Mouse (Mus musculus) ovary, postnatal 10 days (tissue): ENCODE measurements around the gene Smad1.
A peak's percentile ranks its signal among the peaks of the same experiment; 100 is the strongest.

ENCODE experiments used
- DNase-seq: peaks from one replicate; pipeline ENCODE4 v3.0.0; 2022; ENCODE audit warnings: low spot score

Smad1 gene

DNA sequence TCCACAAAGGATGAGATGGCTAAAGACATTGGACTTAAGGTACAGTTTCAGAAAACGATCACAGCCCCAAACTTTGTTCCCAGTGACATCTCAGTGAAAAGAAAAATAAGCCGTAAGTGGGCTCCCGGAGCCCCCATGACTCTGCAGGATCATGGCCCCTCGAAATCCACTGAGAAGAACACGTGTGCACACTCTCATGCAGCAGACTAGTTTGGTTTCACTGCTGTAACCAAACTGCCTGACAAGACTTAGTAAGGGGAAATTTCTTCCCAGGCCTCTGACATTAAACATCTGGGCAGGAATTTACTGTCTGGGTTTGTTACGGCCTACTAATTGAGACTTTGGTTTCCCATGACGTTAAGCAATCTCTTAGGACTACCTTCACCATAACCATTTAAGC lies 45.3 kb downstream of the Smad1 start:
- no peak for DNase-seq

DNA sequence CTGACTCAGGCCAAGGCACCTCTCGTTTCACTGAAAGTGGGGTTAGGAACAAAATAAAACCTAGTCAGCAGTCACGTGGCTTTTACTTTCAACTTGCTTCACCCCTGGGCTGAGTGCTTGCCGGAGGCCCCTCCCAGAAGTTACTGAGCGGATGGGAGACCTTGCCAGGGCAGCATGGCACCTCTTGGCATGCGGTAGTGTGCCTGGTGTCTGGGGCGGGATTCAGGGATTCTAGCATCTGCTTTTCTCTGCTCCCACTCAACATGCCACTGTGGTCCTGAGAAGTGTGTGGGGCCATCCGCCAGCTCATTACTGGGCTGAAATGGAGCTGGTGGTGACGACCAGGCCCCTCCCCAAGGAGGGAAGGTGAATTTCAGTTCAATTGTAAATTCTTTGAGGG lies 47.4 kb downstream of the Smad1 start:
- DNase-seq: no peak

DNA sequence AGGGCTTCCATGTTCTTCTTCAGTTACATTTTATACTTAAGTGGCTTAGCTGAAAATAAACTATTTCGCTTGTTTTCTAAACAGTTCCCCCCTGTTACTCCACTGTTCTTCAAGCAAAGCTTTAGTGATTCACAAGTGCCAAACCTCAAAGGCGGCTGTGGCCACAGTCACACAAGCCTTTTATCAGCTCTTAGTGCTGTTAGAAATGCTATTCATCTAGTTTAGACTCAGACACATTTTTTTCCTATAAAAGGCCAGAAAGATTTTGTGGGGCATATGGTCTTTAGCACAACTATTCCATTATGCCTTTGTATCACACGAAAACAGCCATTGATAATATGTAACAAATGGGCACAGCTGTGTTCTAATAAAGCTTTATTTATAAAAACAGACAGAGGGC lies 48.5 kb downstream of the Smad1 start:
- DNase-seq: no peak

- no peak for DNase-seq
Measured at GRCm38 (mm10) chr8:79350094-79350593, 49.2 kb downstream of the Smad1 start.

- no peak for DNase-seq
Measured at GRCm38 (mm10) chr8:79346414-79346813, 52.9 kb downstream of the Smad1 start.

GRCm38 (mm10) chr8:79345856-79346255 lies 53.5 kb downstream of the Smad1 start:
- no peak for DNase-seq

DNA sequence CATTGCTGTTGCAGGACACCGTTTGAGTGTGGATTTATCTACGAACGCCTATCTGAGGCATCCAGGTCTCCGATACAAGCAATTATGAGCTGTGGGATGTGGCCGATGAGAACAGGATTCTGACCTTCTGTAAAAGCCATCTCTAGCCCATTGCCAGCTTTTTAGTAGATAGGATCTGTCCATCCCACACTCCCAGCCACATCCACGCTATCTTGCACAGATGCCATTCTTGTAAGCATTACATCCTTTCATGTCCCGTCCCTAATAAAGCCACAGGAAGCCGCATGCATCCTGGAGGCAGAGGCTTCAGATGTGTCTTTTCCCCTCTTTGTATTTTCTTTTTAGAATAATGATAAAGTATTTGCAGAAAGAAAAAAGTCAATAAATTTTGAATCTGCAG lies 58.1 kb downstream of the Smad1 start:
- no peak for DNase-seq

DNA sequence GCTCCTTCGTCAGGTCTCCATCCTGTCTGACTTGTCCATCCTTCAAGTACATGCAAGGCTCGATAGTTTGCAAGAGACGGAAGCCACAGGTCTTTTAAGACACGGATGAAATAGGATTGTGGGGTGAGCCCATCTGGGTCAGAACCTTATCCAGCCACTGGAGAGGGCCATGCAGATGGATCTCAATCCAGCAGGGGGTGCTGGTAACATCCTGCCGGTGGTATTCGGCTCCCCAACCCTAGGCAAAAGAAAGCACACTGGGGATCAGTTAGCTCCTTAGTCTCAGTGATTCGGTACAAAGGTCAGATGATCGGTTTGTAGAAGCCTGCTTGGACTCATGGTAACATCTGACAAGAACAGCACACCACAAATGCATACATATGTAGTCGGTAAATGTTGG lies 59.8 kb downstream of the Smad1 start:
- DNase-seq: no peak

- DNase-seq: no peak
Measured at GRCm38 (mm10) chr8:79338619-79339018, 60.7 kb downstream of the Smad1 start.

DNA sequence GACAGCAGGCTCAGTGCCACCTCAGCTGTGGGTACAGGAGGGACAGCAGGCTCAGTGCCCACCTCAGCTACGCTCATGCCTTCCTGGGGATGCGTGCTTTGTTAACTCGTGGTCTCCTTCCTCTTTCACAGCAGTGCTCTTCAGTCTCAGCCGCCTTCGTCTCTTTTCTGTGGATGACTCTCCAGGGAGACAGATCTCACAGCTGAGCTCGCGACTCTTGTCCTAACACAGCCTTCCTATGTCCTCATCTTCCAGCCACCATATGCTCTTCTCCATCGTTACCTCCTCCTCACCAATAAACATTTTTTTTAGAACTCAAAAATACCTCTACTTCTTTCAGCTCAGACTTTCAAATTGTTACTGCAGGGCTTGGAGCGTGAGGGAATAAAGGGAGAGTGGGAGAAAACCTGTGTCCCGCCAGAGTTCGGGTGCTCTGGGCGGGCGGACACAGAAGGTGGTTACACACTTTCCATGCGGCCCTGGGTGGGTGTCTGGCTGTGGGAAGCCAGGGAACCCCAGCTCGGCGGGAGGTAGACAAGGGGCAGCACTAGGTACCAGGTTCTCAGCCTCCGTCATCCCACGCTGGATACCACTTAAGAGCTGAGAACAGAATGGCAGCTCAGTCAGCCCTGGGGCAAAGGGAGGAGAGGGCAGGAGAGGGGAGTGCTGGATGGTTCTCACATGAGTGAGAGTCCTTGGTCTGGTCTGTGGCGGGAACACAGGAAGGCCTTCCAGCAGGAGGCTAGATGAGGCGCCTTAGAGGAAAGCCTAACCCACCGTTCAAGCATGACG lies 67.0 kb downstream of the Smad1 start:
- DNase-seq: no peak

GRCm38 (mm10) chr8:79331571-79331970 lies 67.7 kb downstream of the Smad1 start:
- DNase-seq: no peak

DNA sequence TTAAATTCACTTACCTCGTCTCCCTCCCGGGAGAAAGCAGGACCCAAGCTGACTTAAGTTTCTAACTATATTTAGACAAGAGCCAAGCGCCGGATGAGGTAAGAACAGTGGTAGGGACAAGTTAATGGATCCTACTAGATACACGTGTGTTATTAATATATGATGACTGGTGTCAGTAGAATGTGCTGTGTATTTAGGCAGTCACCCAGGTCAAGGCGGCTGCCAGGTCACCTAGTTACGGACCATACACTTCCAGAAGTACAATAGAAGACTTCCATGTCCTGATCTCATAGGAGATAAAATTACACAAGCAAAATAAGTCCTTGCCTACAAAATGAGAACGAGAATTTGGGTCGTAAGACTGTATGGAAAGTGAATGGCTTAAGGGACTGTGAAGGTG lies 68.3 kb downstream of the Smad1 start:
- DNase-seq: no peak

GRCm38 (mm10) chr8:79329735-79330134 lies 69.6 kb downstream of the Smad1 start:
- no peak for DNase-seq

DNA sequence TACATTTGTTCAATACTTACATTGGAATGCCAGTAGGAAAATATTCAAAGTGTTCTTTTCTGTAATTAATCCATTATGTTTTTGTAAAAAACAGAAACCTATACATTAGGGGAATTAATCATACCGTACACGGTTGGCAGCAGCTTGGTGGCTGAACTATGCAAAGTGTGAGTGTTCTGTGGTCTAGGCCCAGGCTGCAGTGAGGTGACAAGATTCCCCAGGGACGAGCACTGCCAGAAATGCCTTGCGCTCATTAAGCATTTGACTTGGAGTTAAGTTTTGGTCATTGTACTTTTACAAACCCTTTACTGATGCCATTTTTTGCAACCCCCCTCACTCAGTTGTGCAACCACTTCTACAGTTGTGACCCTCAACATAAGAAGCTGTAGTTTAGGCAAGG lies 70.1 kb downstream of the Smad1 start:
- no peak for DNase-seq

- no peak for DNase-seq
Measured at GRCm38 (mm10) chr8:79325510-79325909, 73.8 kb downstream of the Smad1 start.

GRCm38 (mm10) chr8:79324928-79325327 lies 74.4 kb downstream of the Smad1 start:
- DNase-seq: no peak

- no peak for DNase-seq
Measured at GRCm38 (mm10) chr8:79324036-79324435, 75.3 kb downstream of the Smad1 start.

DNA sequence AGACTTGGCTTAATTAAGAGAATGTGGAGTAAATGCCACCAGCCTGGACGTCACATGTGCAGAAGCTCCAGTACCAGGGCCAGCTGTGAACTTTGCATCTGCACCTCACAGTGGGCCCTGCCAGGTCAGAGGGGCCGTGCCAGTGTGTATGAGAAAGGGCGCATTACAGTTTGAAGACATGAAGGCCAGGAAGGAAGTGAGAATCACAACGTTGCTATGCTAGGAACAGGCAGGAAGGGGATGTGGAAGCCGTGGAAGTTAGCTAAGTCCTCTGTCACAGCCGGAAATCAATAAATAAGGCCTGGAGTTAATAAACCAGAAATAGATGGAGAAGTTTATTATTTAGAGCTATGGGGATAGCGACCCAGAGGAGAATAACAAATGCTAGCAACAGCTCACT lies 76.2 kb downstream of the Smad1 start:
- DNase-seq: no peak

GRCm38 (mm10) chr8:79310801-79311200 lies 88.5 kb downstream of the Smad1 start:
- DNase-seq: no peak

DNA sequence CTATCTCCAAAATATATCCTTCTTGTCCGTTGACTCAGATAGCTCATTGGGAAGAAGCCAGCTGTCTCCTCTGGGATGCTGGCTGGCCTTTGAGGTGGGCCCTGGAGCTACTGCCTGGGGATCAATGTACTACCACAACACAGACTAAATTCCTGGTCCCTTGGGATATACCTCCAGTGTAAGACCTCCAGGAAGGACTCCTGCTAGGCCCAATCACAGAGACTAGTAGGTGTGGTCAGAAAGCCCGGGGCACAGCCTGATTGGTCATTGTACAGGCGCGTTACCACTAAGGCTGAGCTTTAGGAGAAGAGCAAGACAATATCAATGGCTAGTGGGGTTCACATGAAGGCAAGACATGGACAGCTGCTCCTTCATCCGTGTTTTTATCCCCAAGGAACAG lies 93.4 kb downstream of the Smad1 start:
- no peak for DNase-seq

GRCm38 (mm10) chr8:79301548-79301947 lies 97.8 kb downstream of the Smad1 start:
- DNase-seq: no peak

GRCm38 (mm10) chr8:79299704-79300103 lies 99.6 kb downstream of the Smad1 start:
- no peak for DNase-seq

- peak; percentile 32 for DNase-seq
Measured at GRCm38 (mm10) chr8:79297763-79298162, 101.6 kb downstream of the Smad1 start.
